Mouse (Mus musculus): Measurements from ENCODE around the gene Dync2h1. TPM values are rescaled to one million over a fixed set of nuclear protein-coding genes. Genes with fewer than 3 reads are reported as not detected.

Gene Dync2h1
- polyA plus RNA-seq, 1 experiment from 2014 or later, result 6.3 TPM

Other genes starting within 250 kb of the Dync2h1 start
- 91.4 and 105 TPM in 2 replicates for gene Dcun1d5, start 74 bp upstream of the Dync2h1 start, polyA plus RNA-seq (2014; fragmentation: Nextera tagmentation; extraction: Ambion mirVana)
- 0.22 and 0.24 TPM in 2 replicates for gene Mmp13, start 88.1 kb upstream of the Dync2h1 start, polyA plus RNA-seq (2014; fragmentation: Nextera tagmentation; extraction: Ambion mirVana)
- 0.39 and 1.8 TPM in 2 replicates for gene Mmp12, start 159.9 kb upstream of the Dync2h1 start, polyA plus RNA-seq (2014; fragmentation: Nextera tagmentation; extraction: Ambion mirVana)
- gene Mmp1b, start 203.6 kb upstream of the Dync2h1 start, polyA plus RNA-seq (2014; fragmentation: Nextera tagmentation; extraction: Ambion mirVana), result not detected in 2 replicates